Mouse (Mus musculus) stomach, embryonic 16.5 days (tissue): ENCODE data around the gene Zfp708. TPM values are rescaled to one million over a fixed set of nuclear protein-coding genes. Genes with fewer than 3 reads are reported as not detected.
"Not testable (repeated sequence)": the region's sequence is repeated elsewhere in the genome, so short reads cannot be mapped to it uniquely, and the experiment has no call there.

Experiments
- ATAC-seq: fragments of 200-750 bp; cut with Nextera tagmentation; 2 replicates; pipeline ENCODE4 v1.8.0; 2017; ENCODE audit warnings: moderate number of reproducible peaks, moderate TSS enrichment; ENCODE audit not compliant: insufficient read depth, low FRiP score
- H3K27ac ChIP-seq: fragments of 300-500 bp; sonication (generic); 2 replicates; pipeline ENCODE4 v1.5.1; 2014; ENCODE audit warnings: low read length
- H3K27me3 ChIP-seq: fragments of 300-500 bp; sonication (generic); 2 replicates; pipeline ENCODE4 v1.6.1; 2014; ENCODE audit warnings: low read length, control low read depth, mixed read lengths; ENCODE audit not compliant: control insufficient read depth, insufficient read depth
- H3K36me3 ChIP-seq: fragments of 300-500 bp; sonication (generic); 2 replicates; pipeline ENCODE4 v1.6.1; 2014; ENCODE audit warnings: low read length; ENCODE audit not compliant: control insufficient read depth, insufficient read depth
- H3K4me1 ChIP-seq: fragments of 300-500 bp; sonication (generic); 2 replicates; pipeline ENCODE4 v1.6.1; 2014; ENCODE audit warnings: low read length, control low read depth, mixed read lengths; ENCODE audit not compliant: control insufficient read depth, insufficient read depth
- H3K4me2 ChIP-seq: fragments of 300-500 bp; sonication (generic); 2 replicates; pipeline ENCODE4 v1.6.1; 2014; ENCODE audit warnings: low read depth, low read length, mixed read lengths
- H3K4me3 ChIP-seq: fragments of 300-500 bp; sonication (generic); replicated peaks from 2 replicates; pipeline ENCODE4 v1.5.1; 2014; ENCODE audit warnings: mild to moderate bottlenecking, low read length
- H3K9ac ChIP-seq: fragments of 300-500 bp; sonication (generic); 2 replicates; pipeline ENCODE4 v1.6.1; 2014; ENCODE audit warnings: low read length
- H3K9me3 ChIP-seq: fragments of 300-500 bp; sonication (generic); replicated peaks from 2 replicates; pipeline ENCODE4 v1.6.1; 2016; ENCODE audit warnings: low read length, control low read depth; ENCODE audit not compliant: control insufficient read depth
- WGBS: fragments of 180-500 bp; shearing (Covaris S2); extraction: QIAGEN DNeasy Blood & Tissue Kit; methylation state at CpG from one replicate; pipeline ENCODE4 v1.1.7; 2014; 5-methylcytosine and 5-hydroxymethylcytosine counted together
- polyA plus RNA-seq: library from polyadenylated mRNA; unstranded; fragments of >200 nt; fragmentation: Nextera tagmentation; extraction: Ambion mirVana; gene quantifications from 2 replicates; pipeline ENCODE4 v1.2.1, GENCODE M21; 2015

The Zfp708 gene
- 3.7 and 4.6 TPM in 2 replicates for polyA plus RNA-seq

- ATAC-seq, result no peak
- H3K27me3 ChIP-seq, result no peaks in the 10 kb centered on the region
- no peaks in the 10 kb centered on the region for H3K9me3 ChIP-seq
- 92% methylated on average over 10 of the region's 10 CpGs for WGBS
- H3K4me1 ChIP-seq, result no peaks in the 10 kb centered on the region
- no peak within 1 kb of the TSS for H3K4me2 ChIP-seq
- no peak within 1 kb of the TSS for H3K4me3 ChIP-seq
- no peaks in the 10 kb centered on the region for H3K36me3 ChIP-seq
- H3K27ac ChIP-seq, result no peak within 1 kb of the TSS
- no peak within 1 kb of the TSS for H3K9ac ChIP-seq
Measured at GRCm38 (mm10) chr13:67097876-67098275, at the start of gene Zfp708. Zfp708 (minus strand) TSS chr13:67097976.

GRCm38 (mm10) chr13:67128038-67128721 is 30.4 kb upstream of the Zfp708 start:
- H3K9me3 ChIP-seq, result no peaks in the 10 kb centered on the region
- ATAC-seq, result peak; percentile 94
- no peaks in the 10 kb centered on the region for H3K36me3 ChIP-seq
- H3K4me2 ChIP-seq, result peak overlapping the region; percentile 80
- peak overlapping the region; percentile 67 for H3K4me3 ChIP-seq
- peak overlapping the region; percentile 48; the same call in 1 of the 2 replicates for H3K27ac ChIP-seq
- 0 out of 2 replicates have a peak, but pooled peaks cover 3% of the 10 kb centered on the region for H3K4me1 ChIP-seq
- H3K27me3 ChIP-seq, result no peaks in the 10 kb centered on the region
- H3K9ac ChIP-seq, result peak overlapping the region; percentile 78
- under 1% methylated on average over 18 of the region's 18 CpGs for WGBS

- H3K27me3 ChIP-seq, H3K4me3 ChIP-seq, ATAC-seq, H3K27ac ChIP-seq, H3K36me3 ChIP-seq, H3K9ac ChIP-seq, H3K9me3 ChIP-seq, H3K4me1 ChIP-seq: not testable (repeated sequence)
- 73% methylated on average over 10 of the region's 10 CpGs for WGBS
- peak overlapping the region; percentile 80 for H3K4me2 ChIP-seq
Measured at GRCm38 (mm10) chr13:67127507-67127906, 29.7 kb upstream of the Zfp708 start.

GRCm38 (mm10) chr13:67124460-67124859 is 26.7 kb upstream of the Zfp708 start:
- Histone ChIP-seq H3K9ac (no peak overlapping the region), H3K9me3 (no peaks in the 10 kb centered on the region), H3K36me3 (no peaks in the 10 kb centered on the region), H3K4me2 (no peak overlapping the region), H3K4me3 (no peak overlapping the region), H3K27me3 (no peaks in the 10 kb centered on the region), H3K4me1 (0 out of 2 replicates have a peak, but pooled peaks cover 3% of the 10 kb centered on the region), H3K27ac (no peak overlapping the region)
- WGBS, result 76% methylated on average over 1 of the region's 1 CpGs
- ATAC-seq, result no peak

- H3K9ac ChIP-seq, H3K27ac ChIP-seq, H3K4me3 ChIP-seq, H3K4me2 ChIP-seq, H3K9me3 ChIP-seq, ATAC-seq, H3K27me3 ChIP-seq, H3K4me1 ChIP-seq, H3K36me3 ChIP-seq: not testable (repeated sequence)
Measured at GRCm38 (mm10) chr13:67121360-67121759, 23.6 kb upstream of the Zfp708 start, which contains the start of gene Zfp759. Zfp759 (plus strand) TSS chr13:67121660.

- H3K4me2 ChIP-seq, H3K4me1 ChIP-seq, H3K36me3 ChIP-seq, H3K27me3 ChIP-seq, H3K27ac ChIP-seq, H3K9ac ChIP-seq, ATAC-seq, H3K4me3 ChIP-seq, H3K9me3 ChIP-seq: not testable (repeated sequence)
- WGBS, result 91% methylated on average over 8 of the region's 8 CpGs
Measured at GRCm38 (mm10) chr13:67116163-67116562, 18.4 kb upstream of the Zfp708 start, which contains the start of gene Rslcan18. Rslcan18 (minus strand) TSS chr13:67116263.

- Histone ChIP-seq H3K27me3 (no peaks in the 10 kb centered on the region), H3K9ac (no peak overlapping the region), H3K27ac (no peak overlapping the region), H3K4me1 (peaks cover 4% of the 10 kb centered on the region; the same call in 1 of the 2 replicates), H3K9me3 (no peaks in the 10 kb centered on the region), H3K4me3 (no peak overlapping the region), H3K4me2 (no peak overlapping the region), H3K36me3 (no peaks in the 10 kb centered on the region)
- WGBS, result 89% methylated on average over 2 of the region's 2 CpGs
- ATAC-seq, result no peak
Measured at GRCm38 (mm10) chr13:67113287-67113686, 15.5 kb upstream of the Zfp708 start.

GRCm38 (mm10) chr13:67112096-67112495 is 14.3 kb upstream of the Zfp708 start:
- ATAC-seq, result no peak
- Histone ChIP-seq H3K4me2 (no peak overlapping the region), H3K9ac (no peak overlapping the region), H3K27ac (no peak overlapping the region), H3K36me3 (no peaks in the 10 kb centered on the region), H3K4me1 (peaks cover 8% of the 10 kb centered on the region), H3K9me3 (no peaks in the 10 kb centered on the region), H3K4me3 (no peak overlapping the region), H3K27me3 (no peaks in the 10 kb centered on the region)
- WGBS, result 79% methylated on average over 12 of the region's 12 CpGs

GRCm38 (mm10) chr13:67108821-67109206 is 11.0 kb upstream of the Zfp708 start:
- H3K27me3 ChIP-seq, result no peaks in the 10 kb centered on the region
- H3K4me3 ChIP-seq, result peak overlapping the region; percentile 81
- no peaks in the 10 kb centered on the region for H3K9me3 ChIP-seq
- H3K4me2 ChIP-seq, result peak overlapping the region; percentile 55
- peak; percentile 51; the same call in 1 of the 2 replicates for ATAC-seq
- 4% methylated on average over 9 of the region's 9 CpGs for WGBS
- H3K9ac ChIP-seq, result peak overlapping the region; percentile 17; the same call in 1 of the 2 replicates
- H3K36me3 ChIP-seq, result peaks cover 9% of the 10 kb centered on the region
- peaks cover 8% of the 10 kb centered on the region for H3K4me1 ChIP-seq
- peak overlapping the region; percentile 40 for H3K27ac ChIP-seq
